Mouse (Mus musculus): Measurements from ENCODE around the gene Gm6890. TPM values are rescaled to one million over a fixed set of nuclear protein-coding genes. Genes with fewer than 3 reads are reported as not detected.
"Not testable (repeated sequence)": the region's sequence is repeated elsewhere in the genome, so short reads cannot be mapped to it uniquely, and the experiment has no call there.

Gm6890 gene
- 0.31 TPM in 1 of 2 replicates, not detected in the other for polyA plus RNA-seq (2014; fragmentation: Nextera tagmentation; extraction: Ambion mirVana)

DNA sequence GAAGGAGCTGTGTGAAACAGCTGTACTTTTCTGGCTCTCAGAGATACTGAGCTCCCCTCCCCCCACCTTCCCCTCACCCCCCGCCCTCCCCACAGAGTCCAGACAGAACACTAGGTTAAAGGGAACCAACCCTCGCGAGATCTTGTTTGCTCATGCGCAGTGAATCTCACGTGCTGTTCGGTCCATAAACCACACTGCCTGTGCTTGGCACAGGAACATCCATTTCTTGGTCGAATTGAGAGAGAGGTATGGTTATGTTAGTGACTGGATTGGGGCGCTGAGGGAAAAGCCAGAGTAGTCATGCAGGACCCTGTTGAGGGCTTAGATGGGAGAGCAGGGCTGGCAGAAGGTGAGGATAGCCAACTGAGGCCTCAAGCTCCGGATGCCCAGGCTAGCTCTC, at the start of gene Gm6890:
Gm6890 (plus strand) TSS at position 301 of the 400 bp plus-strand sequence.
- ATAC-seq (ENCODE audit: low read depth); H3K36me3 ChIP-seq (ENCODE audit: control insufficient read depth, insufficient read depth, low read length); H3K4me2 ChIP-seq (ENCODE audit: low read depth, low read length); H3K9me3 ChIP-seq (ENCODE audit: control insufficient read depth, low read length); H3K27me3 ChIP-seq (replicated peaks; ENCODE audit: control insufficient read depth, insufficient read depth, low read length); DNase-seq (ENCODE audit: low spot score); H3K4me3 ChIP-seq (ENCODE audit: low read depth, low read length); H3K27ac ChIP-seq (replicated peaks; ENCODE audit: low read depth, low read length); H3K4me1 ChIP-seq (ENCODE audit: control insufficient read depth, insufficient read depth, low read length); H3K9ac ChIP-seq (ENCODE audit: low read depth, low read length): not testable (repeated sequence)
- 83% methylated on average over 8 of the region's 9 CpGs for WGBS

DNA sequence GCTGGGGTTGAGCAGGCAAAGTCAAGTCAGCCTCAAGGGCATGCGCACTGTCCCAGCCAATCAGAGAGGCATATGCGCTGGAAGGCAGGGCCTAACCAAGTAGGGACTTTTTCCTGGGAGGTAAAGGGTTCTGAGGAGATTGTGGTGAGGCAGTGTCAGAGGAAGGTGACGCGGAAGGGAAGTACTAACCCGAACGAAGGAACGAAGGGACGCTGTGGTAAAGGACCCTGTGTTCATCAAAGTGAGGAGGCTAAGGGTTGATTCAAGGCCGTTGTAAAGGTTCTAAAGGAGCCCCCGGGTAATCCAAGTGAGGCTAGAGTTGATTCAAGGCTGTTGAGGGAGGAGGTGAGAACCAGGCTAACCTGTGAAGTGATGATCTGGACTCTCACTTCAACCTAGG, 14.5 kb upstream of the Gm6890 start:
- not testable (repeated sequence) for DNase-seq (ENCODE audit: low spot score); H3K36me3 ChIP-seq (ENCODE audit: control insufficient read depth, insufficient read depth, low read length); H3K27ac ChIP-seq (replicated peaks; ENCODE audit: low read depth, low read length); H3K4me3 ChIP-seq (ENCODE audit: low read depth, low read length); H3K4me1 ChIP-seq (ENCODE audit: control insufficient read depth, insufficient read depth, low read length); ATAC-seq (ENCODE audit: low read depth); H3K9ac ChIP-seq (ENCODE audit: low read depth, low read length); H3K4me2 ChIP-seq (ENCODE audit: low read depth, low read length); H3K27me3 ChIP-seq (replicated peaks; ENCODE audit: control insufficient read depth, insufficient read depth, low read length); H3K9me3 ChIP-seq (ENCODE audit: control insufficient read depth, low read length)
- WGBS = 98% methylated on average over 4 of the region's 10 CpGs

DNA sequence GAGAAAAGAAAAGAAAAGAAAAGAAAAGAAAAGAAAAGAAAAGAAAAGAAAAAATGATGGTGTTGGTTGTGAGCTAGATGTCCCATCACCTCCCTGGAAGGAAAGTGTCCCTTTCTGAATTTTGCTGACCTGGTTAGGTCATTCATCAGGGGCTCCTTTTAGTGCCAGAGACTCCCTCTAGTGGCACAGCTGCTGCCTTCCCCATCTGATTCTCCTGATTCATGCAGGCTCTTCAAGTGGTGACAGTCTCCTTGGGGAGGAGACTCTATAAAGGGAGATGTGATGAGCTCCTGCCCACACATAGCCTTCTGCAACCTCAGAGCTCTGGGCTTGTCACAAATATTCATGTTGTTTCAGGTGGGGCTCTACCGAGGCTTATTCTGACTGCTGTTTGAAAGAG, 30.0 kb downstream of the Gm6890 start:
- not testable (repeated sequence) for H3K27me3 ChIP-seq (replicated peaks; ENCODE audit: control insufficient read depth, insufficient read depth, low read length); H3K4me2 ChIP-seq (ENCODE audit: low read depth, low read length); H3K36me3 ChIP-seq (ENCODE audit: control insufficient read depth, insufficient read depth, low read length); H3K27ac ChIP-seq (replicated peaks; ENCODE audit: low read depth, low read length); H3K9ac ChIP-seq (ENCODE audit: low read depth, low read length); ATAC-seq (ENCODE audit: low read depth); H3K9me3 ChIP-seq (ENCODE audit: control insufficient read depth, low read length); H3K4me3 ChIP-seq (ENCODE audit: low read depth, low read length); H3K4me1 ChIP-seq (ENCODE audit: control insufficient read depth, insufficient read depth, low read length); DNase-seq (ENCODE audit: low spot score)
- no CpG with 5 or more reads among the region's 1 CpGs for WGBS

Other genes with a start within 250 kb of the Gm6890 start
- not detected in 2 replicates for gene Olfr1326-ps1, start 166.0 kb upstream of the Gm6890 start, polyA plus RNA-seq (2014; fragmentation: Nextera tagmentation; extraction: Ambion mirVana)
- gene Olfr1325, start 148.2 kb upstream of the Gm6890 start, polyA plus RNA-seq (2014; fragmentation: Nextera tagmentation; extraction: Ambion mirVana) = 0.07 TPM in 1 of 2 replicates, not detected in the other
- gene Gm5640, start 95.3 kb upstream of the Gm6890 start, polyA plus RNA-seq (2014; fragmentation: Nextera tagmentation; extraction: Ambion mirVana) = not detected in 2 replicates
- 0.08 TPM in 1 of 2 replicates, not detected in the other for gene Gm5936, start 96.3 kb downstream of the Gm6890 start, polyA plus RNA-seq (2014; fragmentation: Nextera tagmentation; extraction: Ambion mirVana)